Mouse (Mus musculus): ENCODE measurements around the gene Fbxw9. TPM values are rescaled to one million over a fixed set of nuclear protein-coding genes. Genes with fewer than 3 reads are reported as not detected.

Gene Fbxw9
- total and polyA plus RNA-seq, 3 experiments = 7.3 to 21.9 (median 11.7) TPM

GRCm38 (mm10) chr8:85113241-85113640 lies 53.4 kb downstream of the Fbxw9 start:
- Histone ChIP-seq H3K27me3 (replicated peaks) (no peaks in the 10 kb centered on the region), H3K4me3 (replicated peaks in 1 of 3; ENCODE audit: low read depth in 2 of 3, low read length in 2 of 3, poor library complexity in 1 of 3) (no peak overlapping the region), H3K4me1 (ENCODE audit: control insufficient read depth in 1 of 2, insufficient read depth in 2 of 2) (peaks cover 0 to 6% of the 10 kb centered on the region in 2 experiments; a peak in 1 of 4 replicates), H3K36me3 (replicated peaks in 1 of 2; ENCODE audit: control insufficient read depth in 1 of 2, insufficient read depth in 1 of 2, low read length in 1 of 2) (peaks cover 14 to 22% of the 10 kb centered on the region in 2 experiments), H3K79me2 (replicated peaks; ENCODE audit: control insufficient read depth, extremely low read depth, insufficient read depth, poor library complexity, severe bottlenecking) (no peaks in the 10 kb centered on the region), H3K9ac (ENCODE audit: insufficient read depth, low read depth) (no peak overlapping the region), H3K9me3 (replicated peaks; ENCODE audit: low read length) (no peaks in the 10 kb centered on the region), H3K4me2 (ENCODE audit: insufficient read depth, low read depth, poor library complexity, severe bottlenecking) (no peak overlapping the region), H3K27ac (ENCODE audit: insufficient read depth, low read depth) (no peak overlapping the region)
- dilution Hi-C loops (cut with MboI; ENCODE audit: extremely low pct_ligation_motif_present, extremely low pct_unique_long_range_greater_than_20kb, low sequenced_read_pairs) = no loop called here
- in situ Hi-C loops (cut with MboI; ENCODE audit: low pct_ligation_motif_present, low pct_unique_long_range_greater_than_20kb, low sequenced_read_pairs) = no loop called here
- TF ChIP-seq GABPA (IDR thresholded peaks at IDR 0.05; ENCODE audit: insufficient replicate concordance, low read depth, low read length) (no peak), EP300 (IDR thresholded peaks at IDR 0.05; ENCODE audit: low read length) (no peak), UBTF (IDR thresholded peaks at IDR 0.05; ENCODE audit: low read depth, low read length) (no peak), CTCF (conservative IDR thresholded peaks at IDR 0.05 in 1 of 2, IDR thresholded peaks at IDR 0.05 in 1 of 2; ENCODE audit: low read depth in 2 of 2, low read length in 2 of 2) (no peak), POLR2A (IDR thresholded peaks at IDR 0.05; ENCODE audit: low read depth, low read length) (no peak), JUN (IDR thresholded peaks at IDR 0.05; ENCODE audit: insufficient read depth, low read depth, low read length) (no peak), TCF12 (IDR thresholded peaks at IDR 0.05; ENCODE audit: low read depth, low read length) (no peak), IRF4 (IDR thresholded peaks at IDR 0.05; ENCODE audit: low read depth, low read length) (no peak), CHD2 (IDR thresholded peaks at IDR 0.05; ENCODE audit: low read length) (no peak), ZC3H11A (IDR thresholded peaks at IDR 0.05; ENCODE audit: low read depth, low read length) (no peak), E2F4 (IDR thresholded peaks at IDR 0.05; ENCODE audit: insufficient replicate concordance, low read depth, low read length) (no peak), MAZ (IDR thresholded peaks at IDR 0.05; ENCODE audit: low read depth, low read length) (no peak), ZMIZ1 (IDR thresholded peaks at IDR 0.05; ENCODE audit: low read depth, low read length) (no peak)
- DNase-seq (ENCODE audit: extremely low read depth) = no peak

GRCm38 (mm10) chr8:85115501-85115900 lies 55.6 kb downstream of the Fbxw9 start:
- H3K36me3 ChIP-seq (replicated peaks in 1 of 2; ENCODE audit: control insufficient read depth in 1 of 2, insufficient read depth in 1 of 2, low read length in 1 of 2) = peaks cover 3 to 10% of the 10 kb centered on the region in 2 experiments
- dilution Hi-C loops (cut with MboI; ENCODE audit: extremely low pct_ligation_motif_present, extremely low pct_unique_long_range_greater_than_20kb, low sequenced_read_pairs) = no loop called here
- H3K4me3 ChIP-seq (replicated peaks in 1 of 3; ENCODE audit: low read depth in 2 of 3, low read length in 2 of 3, poor library complexity in 1 of 3) = no peak overlapping the region
- DNase-seq (ENCODE audit: extremely low read depth) = no peak
- H3K27me3 ChIP-seq (replicated peaks) = no peaks in the 10 kb centered on the region
- H3K27ac ChIP-seq (ENCODE audit: insufficient read depth, low read depth) = no peak overlapping the region
- H3K9me3 ChIP-seq (replicated peaks; ENCODE audit: low read length) = no peaks in the 10 kb centered on the region
- no peak for TF ChIP-seq ETS1 (conservative IDR thresholded peaks at IDR 0.05; ENCODE audit: low read depth, low read length)
- TF ChIP-seq MYC (IDR thresholded peaks at IDR 0.05; ENCODE audit: low read depth, low read length) = no peak
- TF ChIP-seq MAFK (IDR thresholded peaks at IDR 0.05; ENCODE audit: insufficient replicate concordance, low read length) = no peak
- TF ChIP-seq ELF1 (IDR thresholded peaks at IDR 0.05; ENCODE audit: low read depth, low read length) = no peak
- no peak for TF ChIP-seq CTCF (conservative IDR thresholded peaks at IDR 0.05 in 1 of 2, IDR thresholded peaks at IDR 0.05 in 1 of 2; ENCODE audit: low read depth in 2 of 2, low read length in 2 of 2)
- TF ChIP-seq KAT2A (IDR thresholded peaks at IDR 0.05; ENCODE audit: insufficient replicate concordance, low read length) = no peak
- no peak for TF ChIP-seq MAX (IDR thresholded peaks at IDR 0.05; ENCODE audit: low read length)
- TF ChIP-seq USF1 (IDR thresholded peaks at IDR 0.05; ENCODE audit: low read depth, low read length) = no peak
- TF ChIP-seq HCFC1 (IDR thresholded peaks at IDR 0.05; ENCODE audit: low read depth, low read length) = no peak
- no peak for TF ChIP-seq PAX5 (IDR thresholded peaks at IDR 0.05; ENCODE audit: low read length)
- no peak for TF ChIP-seq SIN3A (IDR thresholded peaks at IDR 0.05; ENCODE audit: low read length)
- no peak for TF ChIP-seq ZMIZ1 (IDR thresholded peaks at IDR 0.05; ENCODE audit: low read depth, low read length)
- no peak for TF ChIP-seq MEF2A (IDR thresholded peaks at IDR 0.05; ENCODE audit: borderline replicate concordance, low read depth, low read length)
- no peak for TF ChIP-seq ZC3H11A (IDR thresholded peaks at IDR 0.05; ENCODE audit: low read depth, low read length)
- TF ChIP-seq GABPA (IDR thresholded peaks at IDR 0.05; ENCODE audit: insufficient replicate concordance, low read depth, low read length) = no peak
- no peak for TF ChIP-seq TCF12 (IDR thresholded peaks at IDR 0.05; ENCODE audit: low read depth, low read length)
- no peak overlapping the region for H3K9ac ChIP-seq (ENCODE audit: insufficient read depth, low read depth)
- H3K79me2 ChIP-seq (replicated peaks; ENCODE audit: control insufficient read depth, extremely low read depth, insufficient read depth, poor library complexity, severe bottlenecking) = no peaks in the 10 kb centered on the region
- H3K4me1 ChIP-seq (ENCODE audit: control insufficient read depth in 1 of 2, insufficient read depth in 2 of 2) = peaks cover 0 to 12% of the 10 kb centered on the region in 2 experiments; a peak in 2 of 4 replicates
- in situ Hi-C loops (cut with MboI; ENCODE audit: low pct_ligation_motif_present, low pct_unique_long_range_greater_than_20kb, low sequenced_read_pairs) = no loop called here
- no peak overlapping the region for H3K4me2 ChIP-seq (ENCODE audit: insufficient read depth, low read depth, poor library complexity, severe bottlenecking)

All from CH12.LX (cell line).